Mouse (Mus musculus) midbrain, postnatal 0 days (tissue): ENCODE data around the gene Ddx60. TPM values are rescaled to one million over a fixed set of nuclear protein-coding genes. Genes with fewer than 3 reads are reported as not detected.
A peak's percentile ranks its signal among the peaks of the same experiment; 100 is the strongest.

Experiments
- ATAC-seq: fragments of 200-750 bp; cut with Nextera tagmentation; 2 replicates; pipeline ENCODE4 v1.8.0; 2017; ENCODE audit warnings: moderate number of reproducible peaks, mild to moderate bottlenecking, moderate TSS enrichment, moderate library complexity; ENCODE audit not compliant: low FRiP score
- DNase-seq: peaks from one replicate; pipeline ENCODE4 v3.0.0-alpha.2; 2015; ENCODE audit warnings: low spot score
- H3K27ac ChIP-seq: fragments of 300-500 bp; sonication (generic); 2 replicates; pipeline ENCODE4 v1.5.1; 2014; ENCODE audit warnings: low read depth, mild to moderate bottlenecking, low read length, mixed read lengths
- H3K27me3 ChIP-seq: fragments of 300-500 bp; sonication (generic); 2 replicates; pipeline ENCODE4 v1.6.1; 2014; ENCODE audit warnings: low read length, control low read depth, mixed read lengths; ENCODE audit not compliant: insufficient read depth
- H3K36me3 ChIP-seq: fragments of 300-500 bp; sonication (generic); 2 replicates; pipeline ENCODE4 v1.6.1; 2014; ENCODE audit warnings: low read length, control low read depth, mixed read lengths; ENCODE audit not compliant: insufficient read depth
- H3K4me1 ChIP-seq: fragments of 300-500 bp; sonication (generic); 2 replicates; pipeline ENCODE4 v1.6.1; 2014; ENCODE audit warnings: mild to moderate bottlenecking, control low read depth, antibody characterized with exemption, low read length, mixed read lengths; ENCODE audit not compliant: insufficient read depth
- H3K4me2 ChIP-seq: fragments of 300-500 bp; sonication (generic); 2 replicates; pipeline ENCODE4 v1.6.1; 2014; ENCODE audit warnings: low read depth, mild to moderate bottlenecking, low read length, mixed read lengths; ENCODE audit not compliant: poor library complexity, severe bottlenecking
- H3K4me3 ChIP-seq: fragments of 300-500 bp; sonication (generic); 2 replicates; pipeline ENCODE4 v1.5.1; 2014; ENCODE audit warnings: low read depth, mild to moderate bottlenecking, low read length, moderate library complexity
- H3K9ac ChIP-seq: fragments of 300-500 bp; sonication (generic); replicated peaks from 2 replicates; pipeline ENCODE4 v1.6.1; 2014; ENCODE audit warnings: mild to moderate bottlenecking, low read length, moderate library complexity, mixed read lengths; ENCODE audit not compliant: poor library complexity, severe bottlenecking
- H3K9me3 ChIP-seq: fragments of 300-500 bp; sonication (generic); 2 replicates; pipeline ENCODE4 v1.6.1; 2016; ENCODE audit warnings: low read length, control low read depth
- CTCF ChIP-seq: IDR thresholded peaks from 2 replicates; pipeline ENCODE4 v1.5.1; 2016; ENCODE audit warnings: antibody characterized with exemption, mild to moderate bottlenecking
- WGBS: fragments of 180-500 bp; shearing (Covaris S2); extraction: QIAGEN DNeasy Blood & Tissue Kit; methylation state at CpG from one replicate; pipeline ENCODE4 v1.1.7; 2014; 5-methylcytosine and 5-hydroxymethylcytosine counted together
- polyA plus RNA-seq: library from polyadenylated mRNA; unstranded; fragments of >200 nt; fragmentation: Nextera tagmentation; extraction: Ambion mirVana; gene quantifications from 2 replicates; pipeline ENCODE4 v1.2.1, GENCODE M21; 2015
- total RNA-seq: library from RNA; depleted of rRNA; stranded (reverse); fragments of >200 nt; gene quantifications from 2 replicates; pipeline ENCODE4 v1.2.3, GENCODE M21; 2014

Ddx60 gene
- total and polyA plus RNA-seq, 2 experiments from 2014 or later: 0.11 to 0.60 TPM

DNA sequence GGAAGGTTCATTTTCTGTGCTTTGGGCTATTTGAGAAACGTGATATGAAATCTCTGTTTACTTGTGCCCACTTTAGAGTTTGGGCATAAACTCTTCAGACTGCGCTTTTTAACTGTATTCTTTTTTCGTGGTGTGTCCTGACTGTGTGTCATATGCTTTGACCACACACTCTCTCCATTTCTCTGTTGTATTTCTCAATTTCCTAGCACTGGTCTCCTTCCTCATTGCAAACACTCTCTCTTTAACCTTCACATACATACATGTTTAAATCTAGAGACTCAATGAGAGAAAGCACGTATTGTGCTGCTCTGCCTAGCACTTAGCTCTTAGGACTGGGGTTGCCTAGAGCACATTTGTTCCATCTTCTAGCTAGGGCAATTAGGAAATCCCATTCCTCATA is 86.3 kb downstream of the Ddx60 start:
- Histone ChIP-seq H3K36me3 (no peaks in the 10 kb centered on the region), H3K27me3 (no peaks in the 10 kb centered on the region), H3K27ac (no peak overlapping the region), H3K9ac (no peak overlapping the region), H3K4me2 (no peak overlapping the region), H3K4me1 (no peaks in the 10 kb centered on the region), H3K9me3 (no peaks in the 10 kb centered on the region), H3K4me3 (no peak overlapping the region)
- no peak for TF ChIP-seq CTCF
- no peak for DNase-seq
- no peak for ATAC-seq
- WGBS: 91% methylated on average over 4 of the region's 4 CpGs

- Histone ChIP-seq H3K36me3 (no peaks in the 10 kb centered on the region), H3K4me3 (no peak overlapping the region), H3K9ac (no peak overlapping the region), H3K9me3 (no peaks in the 10 kb centered on the region), H3K4me1 (no peaks in the 10 kb centered on the region), H3K4me2 (no peak overlapping the region), H3K27me3 (no peaks in the 10 kb centered on the region), H3K27ac (no peak overlapping the region)
- no peak for TF ChIP-seq CTCF
- 90% methylated on average over 4 of the region's 4 CpGs for WGBS
- ATAC-seq (no peak), DNase-seq (no peak)
Observed at GRCm38 (mm10) chr8:62014582-62014981, 86.7 kb downstream of the Ddx60 start.

DNA sequence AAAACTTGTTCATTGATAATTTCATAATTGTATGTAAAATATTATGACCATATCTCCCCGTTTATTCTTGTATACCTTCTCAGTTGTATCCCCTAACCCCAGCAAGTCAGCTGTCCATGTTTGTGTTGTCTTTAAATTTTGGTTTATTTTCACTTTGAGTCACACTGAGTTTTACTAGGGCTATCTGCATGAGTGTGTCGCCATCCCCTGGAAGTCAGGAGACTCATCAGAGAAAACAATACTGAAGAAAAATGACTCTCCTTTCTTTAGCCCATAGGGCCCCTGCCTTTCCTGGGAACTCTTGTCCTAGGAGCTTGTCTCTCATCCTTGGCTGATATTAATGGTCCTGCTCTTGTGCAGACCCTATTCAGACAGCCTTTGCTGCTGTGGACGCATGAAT is 106.5 kb downstream of the Ddx60 start:
- ATAC-seq (no peak), DNase-seq (peak; percentile 13)
- peak; percentile 58 for TF ChIP-seq CTCF
- H3K4me3 ChIP-seq: no peak overlapping the region
- H3K9ac ChIP-seq: no peak overlapping the region
- H3K36me3 ChIP-seq: no peaks in the 10 kb centered on the region
- no peaks in the 10 kb centered on the region for H3K4me1 ChIP-seq
- 66% methylated on average over 3 of the region's 3 CpGs for whole genome bisulfite sequencing
- no peak overlapping the region for H3K27ac ChIP-seq
- H3K4me2 ChIP-seq: no peak overlapping the region
- H3K9me3 ChIP-seq: no peaks in the 10 kb centered on the region
- H3K27me3 ChIP-seq: no peaks in the 10 kb centered on the region

DNA sequence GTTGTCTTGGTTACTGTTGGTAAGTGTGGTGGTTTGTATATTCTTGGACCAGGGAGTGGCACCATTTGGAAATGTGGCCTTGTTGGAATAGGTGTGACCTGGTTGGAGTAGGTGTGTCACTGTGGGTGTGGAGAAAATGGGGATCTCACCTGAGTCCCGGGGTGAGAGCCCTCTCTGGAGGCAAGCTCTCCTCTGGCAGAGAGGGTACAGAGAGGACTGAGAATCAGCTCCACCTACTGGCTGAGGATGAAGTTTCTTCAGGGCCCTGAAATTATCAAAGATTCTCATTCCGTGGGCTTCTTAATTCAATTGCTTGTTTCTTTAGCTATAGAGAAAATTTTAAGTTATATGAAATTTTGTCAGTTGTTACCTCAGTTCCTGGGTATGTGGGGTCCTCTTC is 118.9 kb downstream of the Ddx60 start:
- no peaks in the 10 kb centered on the region for H3K4me1 ChIP-seq
- TF ChIP-seq CTCF: peak; percentile 27
- H3K9ac ChIP-seq: no peak overlapping the region
- ATAC-seq (no peak), DNase-seq (no peak)
- H3K27me3 ChIP-seq: no peaks in the 10 kb centered on the region
- 45% methylated on average over 2 of the region's 2 CpGs for WGBS
- H3K9me3 ChIP-seq: peaks cover 4% of the 10 kb centered on the region; the same call in 1 of the 2 replicates
- H3K4me3 ChIP-seq: no peak overlapping the region
- H3K27ac ChIP-seq: no peak overlapping the region
- no peak overlapping the region for H3K4me2 ChIP-seq
- H3K36me3 ChIP-seq: no peaks in the 10 kb centered on the region

DNA sequence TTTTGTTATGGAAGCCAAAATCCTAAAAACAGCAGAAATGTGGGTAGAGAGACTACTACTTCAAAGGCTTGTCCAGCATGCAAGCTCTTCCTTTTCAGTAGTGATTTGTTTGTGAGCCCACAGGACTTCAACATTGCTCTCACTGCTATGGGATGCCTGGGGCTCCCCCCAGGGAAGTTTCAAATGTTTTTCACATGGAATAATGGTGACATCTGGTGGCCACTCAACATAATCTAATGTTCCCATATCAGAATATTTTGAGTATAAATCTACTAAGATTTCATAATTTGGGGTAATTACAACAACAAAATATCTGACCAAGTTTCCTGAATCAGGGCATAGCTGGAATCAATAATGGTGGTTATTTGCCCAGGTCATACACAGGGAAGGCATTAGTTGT is 132.5 kb downstream of the Ddx60 start:
- DNase-seq: peak; percentile 53
- Histone ChIP-seq H3K4me2 (no peak overlapping the region), H3K4me3 (no peak overlapping the region), H3K9me3 (no peaks in the 10 kb centered on the region), H3K27me3 (no peaks in the 10 kb centered on the region), H3K4me1 (no peaks in the 10 kb centered on the region), H3K27ac (no peak overlapping the region), H3K9ac (no peak overlapping the region), H3K36me3 (no peaks in the 10 kb centered on the region)
- no peak for ATAC-seq
- TF ChIP-seq CTCF: peak; percentile 69

DNA sequence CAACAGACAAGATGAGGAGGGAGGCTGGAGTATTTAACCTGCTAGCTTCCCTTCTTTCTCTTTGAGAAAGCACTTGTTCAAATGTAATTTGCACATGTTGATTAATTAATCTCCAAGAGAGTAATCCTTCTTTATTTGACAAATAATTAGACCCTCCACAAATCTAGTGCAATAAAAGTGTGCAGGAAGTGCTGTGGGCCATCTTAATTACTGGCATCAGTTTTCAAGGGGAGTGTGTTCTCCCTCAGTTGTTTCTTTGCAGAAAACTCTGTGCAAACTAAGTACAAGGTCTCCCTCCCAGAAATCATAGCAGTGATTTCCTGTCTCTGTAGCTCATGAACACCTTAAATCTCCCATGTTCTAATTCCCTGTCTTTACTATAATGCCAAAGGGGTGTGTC is 140.4 kb downstream of the Ddx60 start:
- DNase-seq: no peak
- no peaks in the 10 kb centered on the region for H3K27me3 ChIP-seq
- H3K36me3 ChIP-seq: no peaks in the 10 kb centered on the region
- ATAC-seq: no peak
- H3K27ac ChIP-seq: no peak overlapping the region
- no peaks in the 10 kb centered on the region for H3K9me3 ChIP-seq
- no peak overlapping the region for H3K9ac ChIP-seq
- TF ChIP-seq CTCF: no peak
- H3K4me3 ChIP-seq: no peak overlapping the region
- H3K4me1 ChIP-seq: no peaks in the 10 kb centered on the region
- no peak overlapping the region for H3K4me2 ChIP-seq
